In the genomic region with DNA sequence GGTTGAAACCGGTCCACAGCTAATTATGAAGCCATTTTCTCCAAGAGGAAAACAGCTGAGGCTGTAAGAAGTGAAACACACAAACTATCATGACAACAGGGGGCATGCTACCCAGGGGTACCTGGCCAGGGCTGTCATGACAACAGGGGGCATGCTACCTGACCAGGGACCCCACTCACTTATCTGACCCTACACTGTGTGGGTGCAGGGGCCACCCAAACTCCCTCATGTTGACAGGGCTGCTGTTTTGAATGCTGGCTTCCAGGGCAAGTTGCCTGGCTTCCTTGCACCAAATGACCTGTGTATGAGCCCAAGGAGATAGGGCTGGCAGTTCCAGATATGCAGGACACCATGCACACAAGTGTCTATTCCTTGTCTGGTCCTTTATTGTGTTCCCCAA, we compare ENCODE assay signal across 8 mouse cellular contexts. TPM values are rescaled to one million over a fixed set of nuclear protein-coding genes. Genes with fewer than 3 reads are reported as not detected.
DNase-seq lines count a peak whose midpoint lies in the region; ATAC-seq and TF ChIP-seq lines count a peak whose summit lies in the region.

No protein-coding gene starts in this region.

- H3K4me3 ChIP-seq in kidney, postnatal 0 days (replicated peaks; ENCODE audit: low read depth, low read length), result peak overlapping the region; percentile 78
- peak overlapping the region; percentile 69 for H3K4me3 ChIP-seq in embryonic facial prominence, embryonic 13.5 days
- H3K4me3 ChIP-seq in intestine, embryonic 15.5 days (replicated peaks), result peak overlapping the region; percentile 71
- peak overlapping the region; percentile 64 for H3K4me3 ChIP-seq in neural tube, embryonic 12.5 days

- H3K9me3 ChIP-seq in kidney, postnatal 0 days (replicated peaks; ENCODE audit: low read length), result no peaks in the 10 kb centered on the region
- no peaks in the 10 kb centered on the region for H3K9me3 ChIP-seq in embryonic facial prominence, embryonic 13.5 days
- H3K9me3 ChIP-seq in intestine, embryonic 15.5 days, result no peaks in the 10 kb centered on the region
- H3K9me3 ChIP-seq in neural tube, embryonic 12.5 days, result no peaks in the 10 kb centered on the region

- peak overlapping the region; percentile 65 for H3K4me2 ChIP-seq in kidney, postnatal 0 days (ENCODE audit: low read length)
- H3K4me2 ChIP-seq in embryonic facial prominence, embryonic 13.5 days, result peak overlapping the region; percentile 68
- peak overlapping the region; percentile 76 for H3K4me2 ChIP-seq in intestine, embryonic 15.5 days (replicated peaks)
- H3K4me2 ChIP-seq in neural tube, embryonic 12.5 days (replicated peaks), result peak overlapping the region; percentile 90

- no peaks in the 10 kb centered on the region for H3K27me3 ChIP-seq in kidney, postnatal 0 days (ENCODE audit: insufficient read depth, low read length)
- H3K27me3 ChIP-seq in embryonic facial prominence, embryonic 13.5 days, result no peaks in the 10 kb centered on the region
- H3K27me3 ChIP-seq in intestine, embryonic 15.5 days (replicated peaks), result no peaks in the 10 kb centered on the region
- no peaks in the 10 kb centered on the region for H3K27me3 ChIP-seq in neural tube, embryonic 12.5 days (replicated peaks)

- peaks cover 32% of the 10 kb centered on the region for H3K36me3 ChIP-seq in kidney, postnatal 0 days (ENCODE audit: insufficient read depth, low read length)
- peaks cover 42% of the 10 kb centered on the region for H3K36me3 ChIP-seq in embryonic facial prominence, embryonic 13.5 days
- H3K36me3 ChIP-seq in intestine, embryonic 15.5 days, result peaks cover 31% of the 10 kb centered on the region
- H3K36me3 ChIP-seq in neural tube, embryonic 12.5 days, result peaks cover 47% of the 10 kb centered on the region

- H3K4me1 ChIP-seq in kidney, postnatal 0 days (replicated peaks; ENCODE audit: insufficient read depth, low read length), result peaks cover 8% of the 10 kb centered on the region; the same call in 1 of the 2 replicates
- peaks cover 16% of the 10 kb centered on the region for H3K4me1 ChIP-seq in embryonic facial prominence, embryonic 13.5 days
- peaks cover 29% of the 10 kb centered on the region for H3K4me1 ChIP-seq in intestine, embryonic 15.5 days (replicated peaks)
- peaks cover 12% of the 10 kb centered on the region for H3K4me1 ChIP-seq in neural tube, embryonic 12.5 days

- WGBS in kidney, postnatal 0 days, result 88% methylated on average over 1 of the region's 1 CpGs
- 80% methylated on average over 1 of the region's 1 CpGs for WGBS in embryonic facial prominence, embryonic 13.5 days
- 82% methylated on average over 1 of the region's 1 CpGs for WGBS in intestine, embryonic 15.5 days
- WGBS in neural tube, embryonic 12.5 days, result 84% methylated on average over 1 of the region's 1 CpGs

- DNase-seq in kidney, postnatal 0 days (ENCODE audit: low spot score), result no peak
- no peak for DNase-seq in kidney, adult 8-10 months
- no peak for DNase-seq in cerebellum, adult 8-10 months

- ATAC-seq in kidney, postnatal 0 days (replicated peaks; ENCODE audit: low FRiP score, low read depth), result no peak
- ATAC-seq in embryonic facial prominence, embryonic 13.5 days (ENCODE audit: insufficient number of reproducible peaks, insufficient read depth, low FRiP score, low TSS enrichment, low read depth), result no peak
- ATAC-seq in intestine, embryonic 15.5 days, result no peak
- no peak for ATAC-seq in neural tube, embryonic 12.5 days (ENCODE audit: low FRiP score, low read depth)
- ATAC-seq in inflammation-experienced regulatory T-cells, adult 6 months, result no peak
- no peak for ATAC-seq in megakaryocyte-erythroid progenitor cell, adult 5-6 weeks (replicated peaks; ENCODE audit: low FRiP score, low TSS enrichment, poor library complexity, severe bottlenecking)

- H3K9ac ChIP-seq in kidney, postnatal 0 days (ENCODE audit: low read depth, low read length), result peak overlapping the region; percentile 78
- peak overlapping the region; percentile 85 for H3K9ac ChIP-seq in embryonic facial prominence, embryonic 13.5 days
- peak overlapping the region; percentile 75 for H3K9ac ChIP-seq in intestine, embryonic 15.5 days
- peak overlapping the region; percentile 65 for H3K9ac ChIP-seq in neural tube, embryonic 12.5 days

- H3K27ac ChIP-seq in kidney, postnatal 0 days, result no peak overlapping the region
- H3K27ac ChIP-seq in embryonic facial prominence, embryonic 13.5 days, result no peak overlapping the region
- 0 out of 2 replicates have a peak overlapping the region, but pooled peaks have one; percentile 95 for H3K27ac ChIP-seq in intestine, embryonic 15.5 days
- H3K27ac ChIP-seq in neural tube, embryonic 12.5 days, result no peak overlapping the region

- TF ChIP-seq CTCF in kidney, postnatal 0 days (IDR thresholded peaks at IDR 0.05; ENCODE audit: low read depth), result no peak

RNA-seq across cellular contexts. Expression of gene Gm38431, which starts 1.3 kb away (rescaled TPM):
- 0.80 and 0.91 TPM in 2 replicates for polyA plus RNA-seq in kidney, postnatal 0 days (2015; fragmentation: Nextera tagmentation; extraction: Ambion mirVana)
- polyA plus RNA-seq in embryonic facial prominence, embryonic 13.5 days (2015; fragmentation: Nextera tagmentation; extraction: Ambion mirVana), result 2.3 and 2.4 TPM in 2 replicates
- polyA plus RNA-seq in intestine, embryonic 15.5 days (2015; fragmentation: Nextera tagmentation; extraction: Ambion mirVana), result 1.0 and 2.4 TPM in 2 replicates
- polyA plus RNA-seq in neural tube, embryonic 12.5 days (2016; fragmentation: Nextera tagmentation; extraction: Ambion mirVana), result 1.6 and 2.8 TPM in 2 replicates
- 1 to 10 TPM in 1 of 3 experiments, under 1 TPM in 1, not detected in 1; 0.31 to 8.4 TPM for polyA plus RNA-seq in inflammation-experienced regulatory T-cells, adult 6 months (2017; shearing (Covaris generic))
- 38.6 and 39.7 TPM in 2 replicates for total RNA-seq in megakaryocyte-erythroid progenitor cell, adult 5-6 weeks (2014; fragmentation: Nextera tagmentation)
- total RNA-seq in megakaryocyte-erythroid progenitor cell, adult 5-6 weeks (2017), result 5.9 and 15.6 TPM in 2 replicates

RNA-seq across cellular contexts. Expression of gene Raver1, which starts 1.3 kb away (rescaled TPM):
- polyA plus RNA-seq in kidney, postnatal 0 days (2015; fragmentation: Nextera tagmentation; extraction: Ambion mirVana), result 40.8 and 41.3 TPM in 2 replicates
- 57.7 and 61.0 TPM in 2 replicates for polyA plus RNA-seq in embryonic facial prominence, embryonic 13.5 days (2015; fragmentation: Nextera tagmentation; extraction: Ambion mirVana)
- polyA plus RNA-seq in intestine, embryonic 15.5 days (2015; fragmentation: Nextera tagmentation; extraction: Ambion mirVana), result 64.5 and 66.5 TPM in 2 replicates
- polyA plus RNA-seq in neural tube, embryonic 12.5 days (2016; fragmentation: Nextera tagmentation; extraction: Ambion mirVana), result 54.2 and 63.4 TPM in 2 replicates
- polyA plus RNA-seq in inflammation-experienced regulatory T-cells, adult 6 months (2017; shearing (Covaris generic)), result 10 to 100 TPM; 16.6 to 23.9 (median 21.3) TPM
- 66.3 and 81.1 TPM in 2 replicates for total RNA-seq in megakaryocyte-erythroid progenitor cell, adult 5-6 weeks (2014; fragmentation: Nextera tagmentation)
- total RNA-seq in megakaryocyte-erythroid progenitor cell, adult 5-6 weeks (2017), result 12.9 and 16.8 TPM in 2 replicates

RNA-seq across cellular contexts. Expression of gene Fdx1l, which starts 17.1 kb away (rescaled TPM):
- polyA plus RNA-seq in kidney, postnatal 0 days (2015; fragmentation: Nextera tagmentation; extraction: Ambion mirVana), result 61.5 and 63.9 TPM in 2 replicates
- polyA plus RNA-seq in embryonic facial prominence, embryonic 13.5 days (2015; fragmentation: Nextera tagmentation; extraction: Ambion mirVana), result 60.0 and 60.2 TPM in 2 replicates
- polyA plus RNA-seq in intestine, embryonic 15.5 days (2015; fragmentation: Nextera tagmentation; extraction: Ambion mirVana), result 57.3 and 68.2 TPM in 2 replicates
- polyA plus RNA-seq in neural tube, embryonic 12.5 days (2016; fragmentation: Nextera tagmentation; extraction: Ambion mirVana), result 44.0 and 57.0 TPM in 2 replicates
- polyA plus RNA-seq in inflammation-experienced regulatory T-cells, adult 6 months (2017; shearing (Covaris generic)), result 10 to 100 TPM in 2 of 3 experiments, 1 to 10 TPM in 1; 9.8 to 15.0 (median 14.9) TPM
- 66.9 and 79.7 TPM in 2 replicates for total RNA-seq in megakaryocyte-erythroid progenitor cell, adult 5-6 weeks (2014; fragmentation: Nextera tagmentation)
- total RNA-seq in megakaryocyte-erythroid progenitor cell, adult 5-6 weeks (2017), result 60.6 and 70.5 TPM in 2 replicates

RNA-seq across cellular contexts. Expression of gene Gm49373, which starts 17.6 kb away (rescaled TPM):
- 0.38 and 0.62 TPM in 2 replicates for polyA plus RNA-seq in kidney, postnatal 0 days (2015; fragmentation: Nextera tagmentation; extraction: Ambion mirVana)
- polyA plus RNA-seq in embryonic facial prominence, embryonic 13.5 days (2015; fragmentation: Nextera tagmentation; extraction: Ambion mirVana), result 0.79 and 1.0 TPM in 2 replicates
- 0.40 and 0.59 TPM in 2 replicates for polyA plus RNA-seq in intestine, embryonic 15.5 days (2015; fragmentation: Nextera tagmentation; extraction: Ambion mirVana)
- 0.96 and 1.7 TPM in 2 replicates for polyA plus RNA-seq in neural tube, embryonic 12.5 days (2016; fragmentation: Nextera tagmentation; extraction: Ambion mirVana)
- polyA plus RNA-seq in inflammation-experienced regulatory T-cells, adult 6 months (2017; shearing (Covaris generic)), result not detected
- total RNA-seq in megakaryocyte-erythroid progenitor cell, adult 5-6 weeks (2014; fragmentation: Nextera tagmentation), result 4.5 TPM in 1 of 2 replicates, not detected in the other
- total RNA-seq in megakaryocyte-erythroid progenitor cell, adult 5-6 weeks (2017), result not detected in 2 replicates

RNA-seq across cellular contexts. Expression of gene Zglp1, which starts 23.6 kb away (rescaled TPM):
- 0.29 TPM in 1 of 2 replicates, not detected in the other for polyA plus RNA-seq in kidney, postnatal 0 days (2015; fragmentation: Nextera tagmentation; extraction: Ambion mirVana)
- 1.3 TPM in 1 of 2 replicates, not detected in the other for polyA plus RNA-seq in embryonic facial prominence, embryonic 13.5 days (2015; fragmentation: Nextera tagmentation; extraction: Ambion mirVana)
- 1.0 and 1.1 TPM in 2 replicates for polyA plus RNA-seq in intestine, embryonic 15.5 days (2015; fragmentation: Nextera tagmentation; extraction: Ambion mirVana)
- polyA plus RNA-seq in neural tube, embryonic 12.5 days (2016; fragmentation: Nextera tagmentation; extraction: Ambion mirVana), result 0.66 and 2.9 TPM in 2 replicates
- 1 to 10 TPM in 1 of 3 experiments, under 1 TPM in 1, not detected in 1; 0.82 to 3.0 TPM for polyA plus RNA-seq in inflammation-experienced regulatory T-cells, adult 6 months (2017; shearing (Covaris generic))
- 10.2 TPM in 1 of 2 replicates, not detected in the other for total RNA-seq in megakaryocyte-erythroid progenitor cell, adult 5-6 weeks (2014; fragmentation: Nextera tagmentation)
- total RNA-seq in megakaryocyte-erythroid progenitor cell, adult 5-6 weeks (2017), result 1.7 TPM in 1 of 2 replicates, not detected in the other
